Mouse (Mus musculus) gastrocnemius, postnatal 36 days (tissue): ENCODE measurements at regions not wholly inside any gene's neighbourhood (a gene's known extent, or its start where the extent isn't known, plus 50 kb on each side); places are given as distances from the start of the nearest gene placed in this dataset.

Experiments used
- DNase-seq, 2 experiments: peaks; one replicate each; pipeline ENCODE4 v3.0.0; 2022
- intact Hi-C: fragments of 180-260 bp; cut with DNase I; formaldehyde crosslinking; loops from one replicate; pipeline ENCODE4 v1.15.1; 2025

DNA sequence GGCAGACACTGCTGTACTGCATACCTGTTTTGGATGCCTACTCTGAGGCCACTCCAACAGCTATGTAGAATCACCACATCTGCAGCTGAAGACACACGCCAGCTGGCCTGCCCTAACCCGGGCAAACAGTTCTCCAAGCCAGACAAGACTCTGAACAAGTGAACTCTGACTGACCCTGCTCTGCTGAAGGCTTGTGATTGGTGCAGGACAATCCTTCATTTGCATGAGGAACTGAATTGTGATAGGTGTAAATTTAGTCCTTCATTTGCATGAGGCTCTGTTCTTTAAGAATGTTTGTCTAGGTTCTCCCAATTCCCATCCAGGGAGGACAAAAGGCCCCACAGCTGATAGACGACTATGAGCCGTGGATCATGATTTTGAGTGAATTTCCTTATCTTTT lies 104.9 kb upstream of the Slc22a12 start:
- intact Hi-C loops, result no loop called here
- DNase-seq, result no peak

GRCm38 (mm10) chr19:6647216-6647615 lies 104.4 kb upstream of the Slc22a12 start:
- intact Hi-C loops, result no loop called here

DNA sequence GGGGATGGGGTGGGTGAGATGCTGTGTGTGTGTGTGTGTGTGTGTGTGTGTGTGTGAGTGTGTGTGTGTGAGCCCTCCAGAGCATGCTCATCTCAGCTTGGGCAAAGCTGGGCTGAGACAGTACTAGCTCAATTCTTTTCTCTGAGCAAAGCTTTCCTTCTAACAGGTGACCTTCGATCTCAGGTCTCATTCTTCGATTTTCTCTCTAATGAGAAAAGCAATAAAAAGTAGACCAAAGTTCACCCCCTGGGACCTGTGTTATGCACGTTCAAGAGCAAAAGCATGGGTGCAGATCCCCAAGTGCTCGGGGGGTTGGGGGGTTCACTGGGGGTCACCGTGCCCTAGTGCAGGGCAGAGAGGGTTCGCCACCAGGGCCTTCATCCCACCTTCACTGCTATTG lies 103.1 kb upstream of the Slc22a12 start:
- DNase-seq, result no peak

More at GRCm38 (mm10) chr19:6647216-6647615, 104.4 kb upstream of the Slc22a12 start:
- no peak for DNase-seq

GRCm38 (mm10) chr19:6644871-6645270 lies 102.0 kb upstream of the Slc22a12 start:
- intact Hi-C loops, result no loop called here

More for the DNA sequence above, 103.1 kb upstream of the Slc22a12 start:
- intact Hi-C loops, result no loop called here

GRCm38 (mm10) chr19:6639681-6640080 lies 96.8 kb upstream of the Slc22a12 start:
- intact Hi-C loops, result no loop called here
- DNase-seq, result no peak

More at GRCm38 (mm10) chr19:6644871-6645270, 102.0 kb upstream of the Slc22a12 start:
- no peak for DNase-seq

DNA sequence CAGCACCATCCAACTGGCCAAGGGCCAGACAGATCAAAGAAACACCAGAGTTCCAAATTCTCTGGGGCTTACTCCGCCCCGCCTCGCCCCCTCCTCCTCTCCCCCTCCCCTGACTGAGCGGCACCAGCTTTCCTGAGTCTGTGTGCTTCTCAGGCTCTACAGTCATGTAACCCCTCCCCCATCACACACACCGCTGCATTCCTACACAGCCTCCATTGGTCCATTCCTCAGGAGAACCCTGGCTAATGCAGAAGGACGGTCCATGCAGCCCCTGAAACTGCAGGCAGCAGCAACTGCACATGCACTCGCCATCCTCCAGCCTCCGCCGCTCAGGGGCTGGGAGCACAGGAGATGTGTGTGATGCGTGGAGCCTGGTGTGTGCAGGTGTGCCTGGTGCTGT lies 90.6 kb upstream of the Slc22a12 start:
- intact Hi-C loops, result no loop called here
- DNase-seq, result no peak

DNA sequence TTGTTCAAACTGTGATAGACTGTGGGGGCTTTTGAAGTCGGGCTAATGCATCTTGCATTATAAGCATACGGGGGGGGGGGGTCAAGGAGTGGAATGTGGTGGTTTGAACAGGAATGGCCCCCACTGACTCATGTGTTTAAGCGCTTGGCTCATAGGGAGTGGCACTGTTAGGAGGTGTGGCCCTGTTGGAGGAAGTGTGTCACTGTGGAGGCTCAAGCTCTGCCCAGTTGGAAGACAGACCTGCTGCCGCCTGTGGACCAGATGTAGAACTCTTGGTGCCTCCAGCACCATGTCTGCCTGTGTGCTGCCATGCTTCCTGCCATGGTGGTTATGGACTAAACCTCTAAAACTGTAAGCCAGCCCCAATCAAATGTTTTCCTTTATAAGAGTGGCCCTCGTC lies 89.0 kb upstream of the Slc22a12 start:
- intact Hi-C loops, result no loop called here

GRCm38 (mm10) chr19:6630613-6630940 lies 87.7 kb upstream of the Slc22a12 start:
- intact Hi-C loops, result no loop called here
- no peak for DNase-seq

More for the DNA sequence above, 89.0 kb upstream of the Slc22a12 start:
- DNase-seq, result no peak

- intact Hi-C loops, result no loop called here
- DNase-seq, result no peak
Measured at GRCm38 (mm10) chr19:6629911-6630612, 87.2 kb upstream of the Slc22a12 start.

DNA sequence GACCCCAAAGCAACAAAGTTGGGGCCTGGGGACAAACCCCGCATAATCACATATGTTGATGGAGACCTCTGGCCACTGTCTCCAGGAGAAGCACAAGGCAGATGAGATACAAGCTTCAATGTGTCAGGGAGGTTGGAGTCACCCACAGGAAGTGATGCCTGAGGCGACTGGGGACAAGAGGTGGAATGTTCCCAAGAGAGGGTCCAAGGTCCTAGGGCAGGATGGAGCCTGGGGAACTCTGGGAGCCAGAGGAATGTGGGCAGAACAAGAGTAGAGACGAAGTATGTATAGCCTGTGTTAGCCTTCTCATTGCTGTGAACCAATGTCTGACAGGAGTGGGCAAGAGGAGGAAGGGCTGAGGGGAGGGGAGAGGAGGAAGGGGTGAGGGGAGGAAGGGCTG lies 82.7 kb upstream of the Slc22a12 start:
- intact Hi-C loops, result no loop called here
- DNase-seq, result no peak

DNA sequence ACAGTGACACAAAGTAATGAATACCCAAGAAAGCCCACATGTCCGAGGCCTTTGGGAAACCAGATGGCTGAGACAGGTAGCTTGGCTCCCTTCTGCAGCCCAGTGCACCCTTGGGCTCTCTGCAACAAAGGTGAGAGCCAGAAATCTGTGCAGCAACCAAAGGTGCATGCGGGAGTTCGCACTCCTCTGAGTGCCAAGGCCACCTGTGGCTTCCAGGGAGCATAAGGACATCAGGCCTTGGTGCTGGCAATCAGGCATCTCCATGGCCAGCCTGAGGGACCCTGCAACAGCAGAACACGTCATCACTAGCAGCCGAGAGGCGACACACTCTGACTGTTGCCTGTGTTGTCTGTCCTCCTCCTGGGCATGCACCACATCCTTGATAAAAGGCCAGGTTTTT lies 78.2 kb upstream of the Slc22a12 start:
- no peak for DNase-seq
- intact Hi-C loops, result no loop called here

DNA sequence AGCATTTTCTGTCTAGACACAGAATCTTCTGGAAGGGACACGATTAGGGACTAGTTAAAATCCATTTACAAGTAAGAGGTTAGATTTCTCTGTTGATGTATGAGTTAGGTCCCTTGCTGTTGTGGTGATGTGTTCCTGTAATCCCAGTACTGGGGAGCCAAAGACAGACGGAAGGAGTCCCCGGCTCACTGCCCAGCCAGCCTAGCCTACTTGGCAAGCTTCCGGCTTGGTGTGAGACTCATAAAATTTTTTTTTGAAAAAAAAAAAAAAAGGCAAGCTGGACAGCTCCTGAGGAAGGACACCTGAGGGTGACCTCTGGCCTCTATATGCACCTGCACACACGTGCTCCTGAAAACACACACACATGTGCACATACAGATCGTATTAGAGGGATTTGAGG lies 76.7 kb upstream of the Slc22a12 start:
- intact Hi-C loops, result no loop called here
- DNase-seq, result no peak

DNA sequence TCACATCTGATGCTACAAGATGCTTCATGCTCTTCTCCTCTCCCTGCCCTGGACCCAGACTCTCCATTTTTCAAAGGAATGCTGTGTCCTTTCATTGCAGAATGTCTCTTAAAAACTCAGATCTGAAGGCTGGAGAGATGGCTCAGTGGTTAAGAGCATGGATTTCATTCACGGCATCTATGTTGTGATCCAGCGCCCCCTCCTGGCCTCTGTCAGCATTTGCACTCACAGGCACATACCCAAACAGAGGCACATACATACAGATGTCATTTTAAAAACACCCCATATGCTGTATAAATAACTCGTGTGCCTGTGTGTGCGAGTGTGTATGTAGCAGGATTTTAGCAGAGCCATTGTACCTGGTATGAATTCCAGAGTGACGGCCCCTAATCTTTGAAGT lies 73.8 kb upstream of the Slc22a12 start:
- intact Hi-C loops, result no loop called here
- DNase-seq, result no peak

DNA sequence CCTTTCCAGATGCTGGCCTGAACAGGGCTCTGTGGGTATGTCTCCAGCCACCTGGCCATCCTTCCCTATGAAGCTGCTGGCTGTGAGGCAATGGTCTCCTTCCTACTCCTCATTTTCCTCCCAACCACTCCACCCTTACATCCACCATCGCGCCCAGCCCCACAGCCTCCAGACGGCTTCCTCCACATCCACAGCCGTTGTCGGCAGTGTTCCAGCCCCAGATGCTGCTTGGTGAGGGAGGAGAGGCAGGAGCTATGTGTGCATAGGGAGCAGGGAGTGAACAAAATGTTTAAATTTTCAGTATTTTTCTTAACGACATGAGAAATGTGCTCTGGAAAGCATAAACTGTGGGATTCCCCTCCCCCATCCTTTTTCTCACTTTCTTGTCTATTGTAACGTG lies 69.6 kb upstream of the Slc22a12 start:
- DNase-seq, result no peak
- intact Hi-C loops, result no loop called here

DNA sequence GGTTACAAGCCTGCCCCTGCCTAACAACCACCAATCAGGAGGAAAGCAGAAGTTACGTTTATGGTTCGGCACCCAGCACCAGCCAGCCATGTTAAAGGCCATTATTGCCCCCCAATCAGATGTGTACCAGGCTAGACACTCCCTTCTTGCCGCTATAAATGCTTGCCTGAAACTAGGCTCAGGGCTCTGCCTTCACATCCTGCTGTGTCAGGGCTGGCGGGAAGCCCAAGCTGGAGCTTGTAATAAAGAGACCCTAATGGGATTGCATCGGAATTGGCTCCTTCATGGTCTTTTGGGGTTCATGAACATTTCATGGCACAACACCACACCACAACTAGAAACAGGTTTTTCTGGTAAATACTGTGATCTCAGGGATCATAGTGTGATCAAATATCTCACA lies 69.1 kb upstream of the Slc22a12 start:
- intact Hi-C loops, result no loop called here
- DNase-seq, result no peak

DNA sequence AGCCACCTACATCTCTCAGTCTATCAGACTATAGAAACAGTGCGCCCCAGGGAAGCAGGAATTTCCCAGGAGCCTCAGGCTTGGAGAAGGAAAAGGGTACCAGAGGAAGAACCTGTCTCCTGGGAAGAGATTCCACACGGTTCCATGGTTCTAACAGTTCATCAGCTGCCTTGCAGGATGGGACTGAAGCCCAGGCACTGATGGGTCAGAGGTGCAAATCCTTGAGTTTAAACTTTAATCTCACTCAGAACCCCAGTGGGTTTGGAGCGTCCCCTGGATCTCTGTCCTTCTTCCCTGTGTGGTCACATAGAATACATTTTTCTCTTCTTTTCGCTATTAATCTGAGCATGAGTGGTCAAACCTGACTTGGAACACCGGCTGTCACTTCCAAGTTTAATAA lies 67.9 kb upstream of the Slc22a12 start:
- no peak for DNase-seq
- intact Hi-C loops, result no loop called here

DNA sequence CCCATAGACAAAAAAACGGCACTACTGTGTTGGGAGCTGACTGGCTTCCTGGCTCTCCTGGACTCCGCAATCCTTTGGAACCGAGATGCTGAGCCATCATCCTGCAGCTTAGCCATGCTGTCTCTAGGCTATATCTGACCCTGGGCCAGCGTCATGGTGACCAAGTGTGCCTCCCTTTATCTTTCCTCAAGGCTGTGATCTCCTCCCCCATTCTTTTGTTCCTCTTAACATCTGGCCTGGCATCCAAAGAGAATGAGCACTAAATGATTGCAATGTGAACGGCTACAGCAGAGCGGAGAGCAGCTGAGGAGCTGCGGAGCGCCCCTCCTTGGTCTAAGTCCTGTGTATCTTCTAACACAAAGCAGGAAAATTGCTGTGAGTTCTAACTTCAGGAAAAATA lies 67.2 kb upstream of the Slc22a12 start:
- intact Hi-C loops, result no loop called here
- no peak for DNase-seq

DNA sequence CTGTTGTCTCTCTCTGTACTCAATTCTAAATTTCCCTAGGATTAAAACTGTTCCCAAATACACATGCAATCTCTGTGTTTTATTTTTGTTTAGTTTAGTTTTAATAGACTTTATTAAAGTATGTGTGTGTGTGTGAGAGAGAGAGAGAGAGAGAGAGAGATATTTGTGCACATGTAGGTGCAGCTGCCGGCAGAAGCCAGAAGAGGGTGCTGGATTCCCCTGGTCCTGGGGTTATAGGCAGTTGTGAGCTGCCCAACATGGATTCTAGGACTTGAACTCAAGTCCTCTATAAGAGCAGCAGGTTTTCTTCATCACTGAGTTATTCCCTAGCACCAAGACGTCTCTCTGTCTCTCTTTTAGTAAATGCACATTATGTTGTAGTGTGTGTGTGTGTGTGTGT lies 64.7 kb upstream of the Slc22a12 start:
- no peak for DNase-seq
- intact Hi-C loops, result no loop called here

DNA sequence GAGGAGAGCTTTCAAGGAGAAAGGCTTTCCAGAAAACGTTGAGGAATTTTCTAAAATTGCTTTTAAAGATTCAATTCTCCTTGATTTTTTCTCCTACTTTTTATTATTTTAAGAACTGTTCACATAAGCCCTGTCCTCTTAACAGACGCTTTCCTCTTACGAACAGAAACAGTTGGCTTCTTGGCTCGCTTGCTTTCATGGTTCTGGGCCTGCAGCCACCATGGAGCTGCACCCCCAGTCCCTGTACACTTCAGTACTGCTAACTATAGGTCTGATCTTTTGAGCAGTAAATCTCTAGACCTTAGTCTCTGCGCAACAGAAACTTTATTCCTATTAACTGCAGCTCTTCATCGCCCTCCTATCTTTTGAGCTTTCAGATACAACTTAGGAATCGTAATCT lies 63.8 kb upstream of the Slc22a12 start:
- intact Hi-C loops, result no loop called here
- DNase-seq, result no peak

DNA sequence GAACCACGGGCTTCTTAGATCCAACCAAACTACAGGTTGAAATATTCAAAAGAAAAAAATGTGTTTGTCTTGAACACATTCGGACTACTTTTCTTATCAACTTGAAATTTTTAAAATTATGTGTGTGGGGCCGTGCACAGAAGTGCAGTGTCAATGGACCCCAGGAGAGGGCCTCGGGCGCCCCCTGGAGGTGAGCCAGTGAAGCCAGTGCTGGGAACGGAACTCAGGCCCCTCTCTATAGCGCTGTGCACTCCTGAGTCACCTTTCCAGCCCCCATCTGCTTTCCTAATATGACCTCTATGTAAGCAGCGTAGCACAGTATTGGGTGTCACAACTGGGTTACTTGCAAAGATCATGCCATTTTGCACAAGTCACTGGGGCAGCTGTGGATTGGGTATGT lies 61.9 kb upstream of the Slc22a12 start:
- DNase-seq, result no peak
- intact Hi-C loops, result no loop called here

DNA sequence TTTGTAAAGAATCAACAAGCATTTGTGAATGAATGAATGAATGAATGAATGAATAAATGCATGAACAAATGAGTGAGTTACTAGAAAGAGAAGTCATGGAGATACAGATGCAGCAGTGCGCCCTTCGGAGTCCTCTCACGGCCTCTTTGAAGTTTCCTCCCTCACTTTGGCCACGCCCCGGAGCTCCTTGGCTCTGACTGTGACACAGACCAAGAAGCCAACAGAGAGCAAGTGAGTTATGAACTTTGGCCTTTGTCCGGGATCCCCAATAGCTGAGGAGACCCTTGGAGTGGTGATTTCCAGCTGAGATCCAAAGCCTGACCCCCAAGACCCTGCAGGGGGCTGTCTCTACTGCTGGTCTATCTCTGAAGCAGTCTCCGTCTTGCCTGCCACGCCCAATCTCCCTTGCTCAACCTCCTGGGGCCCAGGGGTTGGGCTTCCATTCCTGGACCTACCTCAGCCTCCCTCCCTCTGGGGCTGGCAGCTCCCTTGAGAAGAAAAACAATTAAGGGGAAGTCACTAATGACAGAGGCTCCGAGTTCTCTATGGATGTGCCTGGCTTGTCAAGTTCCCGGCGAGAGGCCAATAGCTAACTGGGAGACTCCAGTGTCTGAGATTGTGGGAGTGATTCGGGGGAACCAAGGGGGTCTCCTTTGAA lies 58.2 kb upstream of the Slc22a12 start:
- intact Hi-C loops, result no loop called here
- no peak for DNase-seq

GRCm38 (mm10) chr19:6599281-6599680 lies 56.4 kb upstream of the Slc22a12 start:
- intact Hi-C loops, result no loop called here
- no peak for DNase-seq

DNA sequence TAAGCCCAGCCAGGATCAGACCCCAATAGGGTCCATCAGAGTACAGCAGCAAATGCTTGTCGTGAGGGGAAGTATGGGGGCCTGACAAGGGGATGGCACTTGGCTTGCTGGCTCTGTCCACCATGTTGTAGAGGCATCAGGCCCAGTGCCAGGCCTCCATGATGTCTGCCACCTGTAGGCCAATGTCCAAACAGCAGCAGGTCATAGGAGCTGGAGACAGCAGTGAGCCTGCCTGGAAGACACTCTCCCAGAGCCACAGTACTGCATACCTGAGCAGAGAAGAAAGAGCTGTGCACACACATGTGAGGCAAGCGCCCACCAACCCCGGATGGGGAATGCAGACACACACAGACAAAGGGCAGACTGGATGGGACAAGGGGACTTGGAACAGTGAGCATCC lies 55.4 kb upstream of the Slc22a12 start:
- intact Hi-C loops, result no loop called here
- DNase-seq, result no peak
